Mouse (Mus musculus) CD4-positive, CD25-positive, alpha-beta regulatory T cell, adult 9 weeks (primary cell): ENCODE measurements around the gene Ucp1. TPM values are rescaled to one million over a fixed set of nuclear protein-coding genes. Genes with fewer than 3 reads are reported as not detected.

ENCODE experiments used
- polyA plus RNA-seq: library from polyadenylated mRNA; unstranded; fragments of 100-300 nt; shearing (Covaris generic); gene quantifications from one replicate; pipeline ENCODE4 v1.2.1, GENCODE M21; 2017

Ucp1 gene
- polyA plus RNA-seq, result not detected

GRCm38 (mm10) chr8:83290176-83290575 lies at the start of gene Ucp1:
TSS of gene Ucp1 (plus strand) at chr8:83290352.

GRCm38 (mm10) chr8:83331899-83332697 lies 41.9 kb downstream of the Ucp1 start, which contains the start of gene Elmod2:
TSS of gene Elmod2 (minus strand) at chr8:83332486.

Other genes with a start within 250 kb of the Ucp1 start
- gene Tbc1d9, start 125.0 kb upstream of the Ucp1 start, polyA plus RNA-seq, result 0.11 TPM
- not detected for gene Gm10645, start 124.2 kb upstream of the Ucp1 start, polyA plus RNA-seq
- 14.6 TPM for gene Elmod2, start 42.1 kb downstream of the Ucp1 start, polyA plus RNA-seq
- not detected for gene Mgat4d, start 58.1 kb downstream of the Ucp1 start, polyA plus RNA-seq
- gene Clgn, start 99.5 kb downstream of the Ucp1 start, polyA plus RNA-seq, result 0.20 TPM
- gene Scoc, start 168.0 kb downstream of the Ucp1 start, polyA plus RNA-seq, result 32.6 TPM
- not detected for gene Olfr370, start 245.4 kb downstream of the Ucp1 start, polyA plus RNA-seq